Mouse (Mus musculus): ENCODE measurements around the gene Palmd.

Palmd gene

GRCm38 (mm10) chr3:116968540-116968997 lies at the start of gene Palmd:
Gene Palmd, minus strand, starts transcription at chr3:116968987.
- peak; percentile 85 for ATAC-seq (ENCODE audit: low TSS enrichment)

GRCm38 (mm10) chr3:117010182-117010581 lies 41.4 kb upstream of the Palmd start:
- no peak for ATAC-seq (ENCODE audit: low TSS enrichment)

DNA sequence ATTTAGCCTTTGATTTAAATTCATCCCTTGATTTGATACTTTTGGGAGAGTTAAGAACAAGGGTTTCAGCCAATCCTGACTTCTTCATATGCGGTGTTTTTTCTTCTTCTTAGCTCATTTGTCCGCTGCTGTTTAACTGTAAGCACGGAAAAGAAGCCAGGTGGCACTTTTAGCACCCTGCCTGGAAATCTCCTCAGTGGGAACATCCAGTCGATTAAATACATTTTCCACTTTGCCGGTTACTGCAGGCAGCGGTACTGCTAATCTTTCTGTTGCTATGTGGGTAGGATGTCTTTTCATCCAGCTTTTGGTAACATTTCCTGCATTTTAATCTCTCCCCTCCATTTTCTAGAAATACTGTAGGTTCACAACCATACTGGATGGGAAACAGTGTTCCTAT lies 38.6 kb upstream of the Palmd start:
- ATAC-seq (ENCODE audit: low TSS enrichment), result peak; percentile 95

GRCm38 (mm10) chr3:117006636-117007035 lies 37.8 kb upstream of the Palmd start:
- no peak for ATAC-seq (ENCODE audit: low TSS enrichment)

DNA sequence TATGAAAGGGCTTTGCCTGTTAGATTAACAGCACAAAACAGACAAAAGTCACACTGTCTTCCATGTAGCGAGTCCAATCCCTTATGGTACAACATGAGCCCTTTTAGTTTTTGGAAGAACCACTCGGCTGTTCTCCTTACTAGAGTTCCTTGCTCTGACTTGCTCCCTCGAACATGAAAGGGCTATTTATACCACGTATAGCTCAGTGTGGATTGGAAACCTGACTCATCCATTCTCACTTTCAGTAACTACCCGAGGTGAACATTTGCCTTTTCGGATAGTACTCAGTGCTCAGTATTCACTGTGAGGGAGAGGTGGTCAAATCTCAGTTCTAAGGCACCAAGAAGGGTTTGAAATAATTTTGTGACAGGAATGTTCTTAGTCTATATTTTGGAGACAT lies 34.6 kb upstream of the Palmd start:
- ATAC-seq (ENCODE audit: low TSS enrichment), result peak; percentile 60

DNA sequence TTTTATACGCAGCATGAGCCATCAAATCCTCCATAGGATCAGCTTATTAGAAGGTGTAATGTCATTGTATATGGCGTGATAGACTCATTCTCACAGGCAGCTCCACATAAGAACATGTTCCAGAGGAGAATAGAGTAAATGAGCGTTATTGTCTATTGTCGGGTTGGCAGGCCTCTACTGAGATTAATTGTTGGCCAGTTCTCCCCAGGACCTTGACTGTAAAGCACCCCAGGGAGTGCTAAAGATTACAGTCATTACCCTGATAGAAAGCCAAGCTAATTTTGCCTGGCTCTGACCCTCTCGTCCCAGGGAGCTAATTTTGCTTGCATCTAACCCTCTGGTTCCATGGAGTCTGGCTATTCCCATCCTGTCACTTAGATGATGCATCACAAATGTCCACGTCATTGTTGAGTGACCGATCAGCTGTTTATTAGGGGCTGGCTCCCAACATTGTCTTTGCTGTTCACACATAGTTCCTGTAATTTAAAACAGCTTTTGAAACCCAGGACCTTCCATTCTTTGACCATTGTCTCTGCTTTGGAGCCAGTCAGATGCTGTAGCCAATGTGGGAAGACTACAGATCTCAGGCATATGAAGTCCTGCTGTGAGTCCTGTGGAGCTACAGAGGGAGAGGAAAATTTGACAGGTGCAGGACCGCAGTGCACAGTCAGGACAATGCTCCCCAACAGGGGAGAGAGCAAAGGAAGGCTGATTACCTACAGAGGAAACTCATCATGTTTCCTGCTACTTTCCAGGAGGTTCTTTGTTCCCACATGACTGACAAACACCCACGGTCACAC lies 33.1 kb upstream of the Palmd start:
- ATAC-seq (ENCODE audit: low TSS enrichment), result no peak

DNA sequence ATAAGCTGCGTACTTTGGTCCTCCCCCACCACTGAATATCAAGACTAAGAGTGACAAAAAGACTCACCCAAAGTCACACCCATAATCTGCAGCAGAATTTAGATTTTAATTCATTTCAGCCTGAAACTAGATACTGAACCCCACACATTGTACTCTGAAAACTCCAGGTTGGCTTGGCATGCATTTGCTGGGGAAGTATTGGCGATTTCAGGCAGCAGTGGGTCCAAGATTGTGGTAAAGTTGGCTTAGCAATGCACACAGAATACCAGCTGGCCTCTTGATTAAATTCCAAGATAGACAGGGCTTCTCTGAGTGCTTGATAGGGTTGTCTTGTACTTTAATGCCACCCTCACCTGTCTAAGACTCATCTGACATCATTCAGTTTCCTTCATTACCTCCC lies 24.2 kb upstream of the Palmd start:
- no peak for ATAC-seq (ENCODE audit: low TSS enrichment)

- no peak for ATAC-seq (ENCODE audit: low TSS enrichment)
These were observed 22.4 kb upstream of the Palmd start for GRCm38 (mm10) chr3:116991180-116991579.

- no peak for ATAC-seq (ENCODE audit: low TSS enrichment)
These were observed 19.4 kb upstream of the Palmd start for GRCm38 (mm10) chr3:116988221-116988620.

DNA sequence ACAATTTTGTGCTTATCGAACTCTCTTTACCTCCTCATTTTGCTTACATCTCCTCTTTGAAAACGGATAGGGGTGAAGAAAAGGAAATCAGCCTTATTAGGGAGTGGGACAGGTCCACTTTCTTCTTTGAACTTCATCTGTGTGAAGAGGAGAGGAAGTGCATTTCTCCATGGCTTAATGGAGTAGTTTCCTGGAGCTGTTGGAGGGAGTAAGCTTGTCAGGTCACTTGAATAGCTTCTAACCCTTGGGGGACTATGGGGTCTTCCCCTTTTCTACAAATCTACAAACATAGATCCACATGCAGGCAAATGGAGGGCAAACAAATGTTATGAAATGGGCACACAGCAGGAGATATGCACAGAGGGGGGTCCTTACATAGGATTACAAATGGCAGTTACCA lies 17.7 kb upstream of the Palmd start:
- ATAC-seq (ENCODE audit: low TSS enrichment), result no peak

GRCm38 (mm10) chr3:116985741-116986140 lies 17.0 kb upstream of the Palmd start:
- ATAC-seq (ENCODE audit: low TSS enrichment), result peak; percentile 98

GRCm38 (mm10) chr3:116985042-116985455 lies 16.3 kb upstream of the Palmd start:
- ATAC-seq (ENCODE audit: low TSS enrichment), result peak; percentile 60

DNA sequence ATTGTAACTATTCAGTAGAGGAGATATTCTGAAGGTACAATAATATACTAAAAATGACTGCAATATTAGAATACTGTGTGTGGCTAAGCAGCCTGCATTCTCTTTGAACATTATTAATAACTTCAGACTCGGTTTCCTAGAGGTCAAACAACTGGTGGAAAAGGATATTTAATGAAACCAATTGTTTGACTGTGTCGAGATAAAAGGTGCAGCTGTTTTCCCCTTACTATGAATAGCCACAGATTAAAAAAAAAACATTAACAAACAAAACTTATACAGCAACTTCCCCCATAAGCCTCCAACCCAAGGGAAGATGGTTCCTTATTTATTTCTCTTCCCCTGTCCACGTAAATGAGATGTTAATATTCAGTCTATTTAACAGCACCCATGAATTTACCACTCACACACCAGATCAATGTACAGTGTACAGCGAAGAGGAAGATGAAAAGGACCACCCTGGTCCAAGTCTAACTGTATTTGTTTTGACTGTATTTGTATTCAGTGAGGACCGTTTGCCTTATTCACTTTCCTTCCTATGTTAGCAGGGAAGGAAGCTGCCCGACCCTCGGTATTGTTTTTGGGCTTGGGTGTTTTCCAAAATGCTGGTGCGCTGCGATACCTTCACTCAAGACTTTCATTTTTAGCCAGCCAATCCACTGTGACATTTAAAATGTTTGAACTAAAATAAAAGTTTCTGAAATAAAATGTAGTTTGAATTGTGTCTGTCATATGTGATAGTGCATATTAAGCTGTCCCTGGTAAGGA lies 13.2 kb upstream of the Palmd start:
- no peak for ATAC-seq (ENCODE audit: low TSS enrichment)

- no peak for ATAC-seq (ENCODE audit: low TSS enrichment)
These were observed 999 bp upstream of the Palmd start for GRCm38 (mm10) chr3:116969786-116970185.

GRCm38 (mm10) chr3:116969003-116969402 lies 216 bp upstream of the Palmd start:
- ATAC-seq (ENCODE audit: low TSS enrichment), result no peak

- no peak for ATAC-seq (ENCODE audit: low TSS enrichment)
These were observed 820 bp downstream of the Palmd start, which contains the start of gene 4930455H04Rik for GRCm38 (mm10) chr3:116967967-116968366. Gene 4930455H04Rik, plus strand, starts transcription at chr3:116968267.

DNA sequence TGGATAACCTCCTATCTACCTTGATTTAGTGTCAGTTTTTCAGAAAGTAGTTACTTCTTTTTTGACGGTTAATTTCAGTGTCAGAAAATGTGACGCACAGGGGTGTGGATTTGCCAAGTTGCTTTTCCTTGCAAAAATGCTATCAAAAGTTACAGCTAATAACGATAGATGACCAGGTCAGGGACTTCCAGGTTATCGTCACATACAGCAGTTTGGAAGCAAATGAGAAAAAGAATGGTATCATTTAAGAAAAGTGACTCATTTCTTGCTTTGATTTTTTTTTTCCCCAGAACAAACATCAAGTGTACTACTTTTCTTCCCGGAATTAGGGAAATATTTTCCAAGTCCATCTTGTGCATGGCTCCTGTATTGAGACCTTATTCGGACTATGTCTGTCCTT lies 1.4 kb downstream of the Palmd start:
- no peak for ATAC-seq (ENCODE audit: low TSS enrichment)

- no peak for ATAC-seq (ENCODE audit: low TSS enrichment)
These were observed 2.0 kb downstream of the Palmd start for GRCm38 (mm10) chr3:116966800-116967199.

DNA sequence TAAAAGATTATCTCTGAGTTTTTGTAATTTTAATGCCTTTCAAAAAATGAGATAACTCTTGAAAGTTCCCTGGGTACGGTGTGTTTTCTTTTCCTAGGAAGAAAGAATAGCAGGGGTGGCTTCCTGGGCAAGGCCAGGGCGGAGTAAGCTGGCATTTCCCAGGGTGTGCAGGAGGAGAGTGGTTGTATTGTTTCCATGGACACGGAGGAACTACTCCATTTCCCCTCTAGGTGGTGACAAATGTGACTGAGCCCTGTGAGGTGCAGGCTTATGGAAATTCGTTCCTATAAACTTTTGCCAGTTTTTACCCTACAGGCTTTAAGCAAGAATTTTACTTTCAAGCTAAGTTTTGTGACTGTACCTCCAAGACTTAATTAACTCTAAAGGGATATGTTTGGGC lies 2.6 kb downstream of the Palmd start:
- ATAC-seq (ENCODE audit: low TSS enrichment), result peak; percentile 93

DNA sequence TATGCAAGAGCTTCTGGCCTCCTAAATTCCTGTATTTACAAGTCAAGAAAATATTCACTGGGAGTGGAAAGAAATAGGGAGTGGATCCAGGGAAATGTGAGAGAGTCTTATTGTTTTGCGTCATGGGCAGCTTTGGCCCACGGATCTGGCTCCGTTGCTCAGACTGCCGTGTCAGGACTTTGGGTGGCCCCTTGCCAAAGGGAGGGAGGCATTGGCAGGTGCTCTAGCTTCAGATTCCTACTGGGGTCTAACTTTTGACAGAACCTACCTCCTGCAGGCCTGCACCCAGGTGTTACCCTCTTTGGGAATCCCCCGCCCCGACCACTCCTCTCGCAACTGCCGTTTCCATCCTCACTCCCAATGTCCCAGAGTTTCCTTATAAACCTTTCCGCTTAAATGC lies 4.4 kb downstream of the Palmd start:
- ATAC-seq (ENCODE audit: low TSS enrichment), result no peak

- ATAC-seq (ENCODE audit: low TSS enrichment), result no peak
These were observed 5.6 kb downstream of the Palmd start for GRCm38 (mm10) chr3:116963213-116963612.

GRCm38 (mm10) chr3:116961354-116962142 lies 7.2 kb downstream of the Palmd start:
- no peak for ATAC-seq (ENCODE audit: low TSS enrichment)

All from frontal cortex, adult (tissue).